Comparison of ENCODE assay signal across 16 mouse cellular contexts in the genomic region with DNA sequence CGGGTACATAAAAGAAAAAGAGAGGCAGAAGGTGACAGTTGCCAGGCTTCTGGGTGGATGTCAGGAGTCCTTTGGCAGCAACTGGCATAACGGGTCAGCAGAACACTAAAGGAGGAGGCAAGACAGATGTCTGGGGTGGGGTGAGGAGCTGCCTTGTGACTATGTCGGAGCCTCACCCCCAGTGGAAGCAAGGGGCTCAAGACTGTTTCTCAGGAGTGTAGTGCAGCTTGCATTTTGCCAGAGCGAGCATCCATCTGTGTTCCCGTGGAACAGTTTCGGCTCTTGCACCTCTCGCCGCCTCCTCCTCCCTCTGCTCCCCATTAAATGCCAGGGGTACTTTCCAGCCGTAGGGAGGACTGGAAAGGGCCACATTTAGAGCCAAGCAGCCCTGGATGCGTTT.
DNase-seq lines count a peak whose midpoint lies in the region.
"Had no signal": no experiment of that assay in that cellular context is flagged by ENCODE, and none has a peak within 500 bp of the region (broad histone marks: within the 10 kb centered on the region; RNA-seq: fewer than 3 reads in every experiment).

No protein-coding gene starts in this region.

- intact Hi-C loops in left cerebral cortex, postnatal 10 days (cut with DNase I) = no loop called here

- DNase-seq in cerebellum, postnatal 25 days = peak; percentile 22 to 32
- no peak for DNase-seq in cerebellum, postnatal 4 days (ENCODE audit: low spot score in 2 of 2)
- DNase-seq in left cerebral cortex, adult 18-20 months (ENCODE audit: low spot score in 2 of 2) = peak; percentile 33 to 36
- DNase-seq in left cerebral cortex, postnatal 10 days (ENCODE audit: extremely low spot score in 1 of 2, low spot score in 2 of 2) = no peak
- peak; percentile 80 for DNase-seq in layer of hippocampus, adult 9-11 months
- DNase-seq in right cerebral cortex, postnatal 25 days = peak; percentile 29
- DNase-seq in liver = no peak
- DNase-seq in embryo, embryonic 10 days (ENCODE audit: low spot score) = no peak
- DNase-seq: adrenal gland, adult 2 months; cerebellum, adult 11 months; embryo, embryonic 11 days; heart, postnatal 4 days; kidney, adult 18-20 months; kidney, postnatal 36 days; lung, adult 18-20 months; lung, postnatal 4 days had no signal

Comparison
In these comparisons a context has a peak if more than half of its experiments do, and no peak if none do; other contexts are left out.
1. DNase-seq: peak in cerebellum, postnatal 25 days (2 of 2), left cerebral cortex, adult 18-20 months (2 of 2), layer of hippocampus, adult 9-11 months (single experiment) and right cerebral cortex, postnatal 25 days (single experiment); none in cerebellum, postnatal 4 days (0 of 2), left cerebral cortex, postnatal 10 days (0 of 2), liver (single experiment) and embryo, embryonic 10 days (single experiment).